Mouse (Mus musculus): ENCODE results near the gene Rnf38. TPM values are rescaled to one million over a fixed set of nuclear protein-coding genes. Genes with fewer than 3 reads are reported as not detected.

The Rnf38 gene
- polyA plus RNA-seq, 2 experiments: 14.0 to 24.7 TPM

- Histone ChIP-seq H3K4me2 (ENCODE audit: low read depth) (no peak overlapping the region), H3K27me3 (ENCODE audit: control insufficient read depth, insufficient read depth, low read length) (no peaks in the 10 kb centered on the region), H3K27ac (no peak overlapping the region), H3K4me3 (ENCODE audit: insufficient read depth in 1 of 2, low read depth in 2 of 2, low read length in 2 of 2) (no peak overlapping the region), H3K36me3 (replicated peaks; ENCODE audit: control insufficient read depth, insufficient read depth, low read depth) (no peaks in the 10 kb centered on the region), H3K9ac (replicated peaks) (no peak overlapping the region), H3K4me1 (replicated peaks; ENCODE audit: control insufficient read depth in 2 of 2, insufficient read depth in 2 of 2, low read length in 1 of 2) (no peaks in the 10 kb centered on the region), H3K9me3 (ENCODE audit: control insufficient read depth, low read length) (no peaks in the 10 kb centered on the region)
- TF ChIP-seq EP300 (IDR thresholded peaks at IDR 0.05; ENCODE audit: low read depth): no peak
- TF ChIP-seq CTCF (IDR thresholded peaks at IDR 0.05; ENCODE audit: low read depth): no peak
- ATAC-seq (ENCODE audit: insufficient read depth) (no peak), DNase-seq (ENCODE audit: low read depth in 3 of 3, low spot score in 3 of 3) (no peak)
- WGBS (ENCODE audit: insufficient replicate concordance): 41% methylated on average over 3 of the region's 3 CpGs
Measured at GRCm38 (mm10) chr4:44265500-44265899, 31.9 kb upstream of the Rnf38 start.

GRCm38 (mm10) chr4:44260244-44260643 is 26.7 kb upstream of the Rnf38 start:
- whole genome bisulfite sequencing (ENCODE audit: insufficient replicate concordance): 3% methylated on average over 10 of the region's 10 CpGs

GRCm38 (mm10) chr4:44259126-44259525 is 25.5 kb upstream of the Rnf38 start:
- 59% methylated on average over 4 of the region's 4 CpGs for WGBS (ENCODE audit: insufficient replicate concordance)
- no peaks in the 10 kb centered on the region for H3K9me3 ChIP-seq (ENCODE audit: control insufficient read depth, low read length)
- H3K4me3 ChIP-seq (ENCODE audit: insufficient read depth in 1 of 2, low read depth in 2 of 2, low read length in 2 of 2): no peak overlapping the region
- no peaks in the 10 kb centered on the region for H3K36me3 ChIP-seq (replicated peaks; ENCODE audit: control insufficient read depth, insufficient read depth, low read depth)
- DNase-seq (ENCODE audit: low read depth in 3 of 3, low spot score in 3 of 3): no peak
- no peak overlapping the region for H3K4me2 ChIP-seq (ENCODE audit: low read depth)
- no peak for ATAC-seq (ENCODE audit: insufficient read depth)
- no peak overlapping the region for H3K9ac ChIP-seq (replicated peaks)
- H3K27ac ChIP-seq: no peak overlapping the region
- no peaks in the 10 kb centered on the region for H3K4me1 ChIP-seq (replicated peaks; ENCODE audit: control insufficient read depth in 2 of 2, insufficient read depth in 2 of 2, low read length in 1 of 2)
- H3K27me3 ChIP-seq (ENCODE audit: control insufficient read depth, insufficient read depth, low read length): no peaks in the 10 kb centered on the region
- TF ChIP-seq CTCF (IDR thresholded peaks at IDR 0.05; ENCODE audit: low read depth): no peak
- no peak for TF ChIP-seq EP300 (IDR thresholded peaks at IDR 0.05; ENCODE audit: low read depth)

More at GRCm38 (mm10) chr4:44260244-44260643, 26.7 kb upstream of the Rnf38 start:
- Histone ChIP-seq H3K9me3 (ENCODE audit: control insufficient read depth, low read length) (no peaks in the 10 kb centered on the region), H3K27me3 (ENCODE audit: control insufficient read depth, insufficient read depth, low read length) (no peaks in the 10 kb centered on the region), H3K9ac (replicated peaks) (no peak overlapping the region), H3K27ac (no peak overlapping the region), H3K4me2 (ENCODE audit: low read depth) (no peak overlapping the region), H3K36me3 (replicated peaks; ENCODE audit: control insufficient read depth, insufficient read depth, low read depth) (no peaks in the 10 kb centered on the region), H3K4me1 (replicated peaks; ENCODE audit: control insufficient read depth in 2 of 2, insufficient read depth in 2 of 2, low read length in 1 of 2) (no peaks in the 10 kb centered on the region), H3K4me3 (ENCODE audit: insufficient read depth in 1 of 2, low read depth in 2 of 2, low read length in 2 of 2) (no peak overlapping the region)
- ATAC-seq (ENCODE audit: insufficient read depth): no peak
- peak; percentile 33 to 39 (median 36) for DNase-seq (ENCODE audit: low read depth in 3 of 3, low spot score in 3 of 3)
- TF ChIP-seq EP300 (IDR thresholded peaks at IDR 0.05; ENCODE audit: low read depth): no peak
- no peak for TF ChIP-seq CTCF (IDR thresholded peaks at IDR 0.05; ENCODE audit: low read depth)

GRCm38 (mm10) chr4:44254579-44254978 is 21.0 kb upstream of the Rnf38 start:
- H3K4me1 ChIP-seq (replicated peaks; ENCODE audit: control insufficient read depth in 2 of 2, insufficient read depth in 2 of 2, low read length in 1 of 2): peaks cover 4 to 9% of the 10 kb centered on the region in 2 experiments; a peak in 3 of 4 replicates
- H3K36me3 ChIP-seq (replicated peaks; ENCODE audit: control insufficient read depth, insufficient read depth, low read depth): no peaks in the 10 kb centered on the region
- TF ChIP-seq EP300 (IDR thresholded peaks at IDR 0.05; ENCODE audit: low read depth) (no peak), CTCF (IDR thresholded peaks at IDR 0.05; ENCODE audit: low read depth) (no peak)
- peaks cover 3% of the 10 kb centered on the region; the same call in 1 of the 2 replicates for H3K27me3 ChIP-seq (ENCODE audit: control insufficient read depth, insufficient read depth, low read length)
- no peak overlapping the region for H3K27ac ChIP-seq
- 46% methylated on average over 5 of the region's 5 CpGs for WGBS (ENCODE audit: insufficient replicate concordance)
- no peaks in the 10 kb centered on the region for H3K9me3 ChIP-seq (ENCODE audit: control insufficient read depth, low read length)
- ATAC-seq (ENCODE audit: insufficient read depth) (no peak), DNase-seq (ENCODE audit: low read depth in 3 of 3, low spot score in 3 of 3) (no peak)
- no peak overlapping the region for H3K4me2 ChIP-seq (ENCODE audit: low read depth)
- no peak overlapping the region for H3K9ac ChIP-seq (replicated peaks)
- H3K4me3 ChIP-seq (ENCODE audit: insufficient read depth in 1 of 2, low read depth in 2 of 2, low read length in 2 of 2): no peak overlapping the region

- Histone ChIP-seq H3K36me3 (replicated peaks; ENCODE audit: control insufficient read depth, insufficient read depth, low read depth) (no peaks in the 10 kb centered on the region), H3K27ac (no peak overlapping the region), H3K4me2 (ENCODE audit: low read depth) (peak overlapping the region; percentile 33), H3K27me3 (ENCODE audit: control insufficient read depth, insufficient read depth, low read length) (peaks cover 3% of the 10 kb centered on the region; the same call in 1 of the 2 replicates), H3K9me3 (ENCODE audit: control insufficient read depth, low read length) (no peaks in the 10 kb centered on the region), H3K9ac (replicated peaks) (no peak overlapping the region), H3K4me3 (ENCODE audit: insufficient read depth in 1 of 2, low read depth in 2 of 2, low read length in 2 of 2) (no peak overlapping the region), H3K4me1 (replicated peaks; ENCODE audit: control insufficient read depth in 2 of 2, insufficient read depth in 2 of 2, low read length in 1 of 2) (peaks cover 6 to 17% of the 10 kb centered on the region in 2 experiments; a peak in 3 of 4 replicates)
- TF ChIP-seq CTCF (IDR thresholded peaks at IDR 0.05; ENCODE audit: low read depth) (no peak), EP300 (IDR thresholded peaks at IDR 0.05; ENCODE audit: low read depth) (no peak)
- ATAC-seq (ENCODE audit: insufficient read depth) (peak; percentile 64; the same call in 1 of the 2 replicates), DNase-seq (ENCODE audit: low read depth in 3 of 3, low spot score in 3 of 3) (no peak)
- WGBS (ENCODE audit: insufficient replicate concordance): 7% methylated on average over 6 of the region's 6 CpGs
Measured at GRCm38 (mm10) chr4:44253191-44253590, 19.6 kb upstream of the Rnf38 start.

Data from liver, embryonic 14.5 days (tissue).